Mouse (Mus musculus): ENCODE results near the gene Nrxn3.

DNA sequence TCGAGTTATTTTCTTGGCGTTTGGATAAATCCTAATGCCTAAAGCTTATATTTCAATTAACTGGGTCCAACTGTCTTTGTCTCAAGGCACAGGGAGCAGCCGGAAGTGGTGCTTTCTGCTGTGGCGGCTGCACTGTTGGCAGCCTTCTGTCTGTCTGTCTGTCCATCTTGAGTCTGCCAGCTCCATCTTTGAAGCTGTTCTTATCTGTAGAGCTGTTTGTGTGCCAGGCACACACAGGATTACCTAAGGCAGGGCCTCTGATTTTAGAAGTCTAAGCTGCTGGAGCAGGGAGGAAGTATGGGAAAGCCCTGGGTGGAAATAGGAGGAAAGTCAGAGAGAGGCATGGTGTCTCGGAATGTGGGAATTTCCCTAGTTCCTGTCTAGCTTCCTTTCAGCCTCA lies 262.1 kb downstream of the Nrxn3 start:
- TF ChIP-seq CTCF (IDR thresholded peaks at IDR 0.05; ENCODE audit: control insufficient read depth, insufficient read depth, low read length) (no peak), POLR2A (IDR thresholded peaks at IDR 0.05; ENCODE audit: borderline replicate concordance, control insufficient read depth, low read depth, low read length) (no peak)
